Mouse (Mus musculus) heart, postnatal 36 days (tissue): Measurements from ENCODE around the gene Vegfa. TPM values are rescaled to one million over a fixed set of nuclear protein-coding genes. Genes with fewer than 3 reads are reported as not detected.

ENCODE experiments used
- total RNA-seq, 2 experiments: library from RNA; stranded (reverse); gene quantifications; 2 replicates each; pipeline ENCODE4 v1.2.3; 2021

Gene Vegfa
- total RNA-seq, 2 experiments from 2014 or later = 203 to 277 TPM

Other genes starting within 250 kb of the Vegfa start
- 100 to 1,000 TPM; 131 to 140 TPM for gene Mrps18a, start 78.6 kb upstream of the Vegfa start, total RNA-seq
- gene Rsph9, start 111.8 kb upstream of the Vegfa start, total RNA-seq = 1 to 10 TPM in 1 of 2 experiments, under 1 TPM in 1; 0.94 to 1.4 TPM
- 10 to 100 TPM; 21.0 to 21.8 TPM for gene Mad2l1bp, start 121.2 kb upstream of the Vegfa start, total RNA-seq
- 10 to 100 TPM; 65.1 to 72.2 TPM for gene Gtpbp2, start 128.7 kb upstream of the Vegfa start, total RNA-seq
- gene Polh, start 170.3 kb upstream of the Vegfa start, total RNA-seq = 10 to 100 TPM in 1 of 2 experiments, 1 to 10 TPM in 1; 8.5 to 10.3 TPM
- 10 to 100 TPM; 20.8 to 21.7 TPM for gene Xpo5, start 170.4 kb upstream of the Vegfa start, total RNA-seq
- gene Polr1c, start 215.7 kb upstream of the Vegfa start, total RNA-seq = 10 to 100 TPM; 22.2 to 25.1 TPM
- 10 to 100 TPM; 83.3 to 86.2 TPM for gene Yipf3, start 215.7 kb upstream of the Vegfa start, total RNA-seq
- under 1 TPM; 0.22 to 0.30 TPM for gene Lrrc73, start 221.2 kb upstream of the Vegfa start, total RNA-seq